Mouse (Mus musculus) limb, embryonic 13.5 days (tissue): ENCODE results near the gene Wdr34. TPM values are rescaled to one million over a fixed set of nuclear protein-coding genes. Genes with fewer than 3 reads are reported as not detected.

Experiments used
- ATAC-seq: fragments of 200-750 bp; cut with Nextera tagmentation; 2 replicates; pipeline ENCODE4 v1.8.0; 2017; ENCODE audit warnings: low read depth, moderate number of reproducible peaks, moderate TSS enrichment; ENCODE audit not compliant: low FRiP score
- H3K27ac ChIP-seq: fragments of 300-500 bp; sonication (generic); 2 replicates; pipeline ENCODE4 v1.5.1; 2015; ENCODE audit warnings: inconsistent platforms, mild to moderate bottlenecking, moderate library complexity
- H3K27me3 ChIP-seq: fragments of 300-500 bp; sonication (generic); 2 replicates; pipeline ENCODE4 v1.6.1; 2015; ENCODE audit warnings: mild to moderate bottlenecking, inconsistent platforms
- H3K36me3 ChIP-seq: fragments of 300-500 bp; sonication (generic); 2 replicates; pipeline ENCODE4 v1.6.1; 2015; ENCODE audit warnings: inconsistent platforms, mild to moderate bottlenecking, moderate library complexity
- H3K4me1 ChIP-seq: fragments of 300-500 bp; sonication (generic); 2 replicates; pipeline ENCODE4 v1.6.1; 2015; ENCODE audit warnings: inconsistent platforms
- H3K4me2 ChIP-seq: fragments of 300-500 bp; sonication (generic); replicated peaks from 2 replicates; pipeline ENCODE4 v1.6.1; 2015; ENCODE audit warnings: inconsistent platforms, mild to moderate bottlenecking, moderate library complexity
- H3K4me3 ChIP-seq: fragments of 300-500 bp; sonication (generic); 2 replicates; pipeline ENCODE4 v1.5.1; 2015; ENCODE audit warnings: moderate library complexity, mild to moderate bottlenecking, inconsistent platforms
- H3K9ac ChIP-seq: fragments of 300-500 bp; sonication (generic); 2 replicates; pipeline ENCODE4 v1.6.1; 2015; ENCODE audit warnings: mild to moderate bottlenecking, inconsistent platforms
- H3K9me3 ChIP-seq: fragments of 300-500 bp; sonication (generic); 2 replicates; pipeline ENCODE4 v1.6.1; 2016; ENCODE audit warnings: inconsistent platforms
- WGBS: fragments of 180-500 bp; shearing (Covaris S2); methylation state at CpG from one replicate; pipeline ENCODE4 v1.1.7; 2015; 5-methylcytosine and 5-hydroxymethylcytosine counted together
- polyA plus RNA-seq: library from polyadenylated mRNA; unstranded; fragments of >200 nt; fragmentation: Nextera tagmentation; extraction: Ambion mirVana; gene quantifications from 2 replicates; pipeline ENCODE4 v1.2.1, GENCODE M21; 2015

The Wdr34 gene
- polyA plus RNA-seq, result 40.4 and 42.5 TPM in 2 replicates

GRCm38 (mm10) chr2:30048699-30049388, at the start of gene Wdr34:
Gene Wdr34, minus strand, starts transcription at chr2:30048881.
- ATAC-seq, result peak; percentile 94
- H3K36me3 ChIP-seq, result peaks cover 16% of the 10 kb centered on the region
- 2% methylated on average over 54 of the region's 54 CpGs for WGBS

GRCm38 (mm10) chr2:30095882-30096527, 47.3 kb upstream of the Wdr34 start:
- 75% methylated on average over 2 of the region's 2 CpGs for WGBS
- Histone ChIP-seq H3K36me3 (peaks cover 59% of the 10 kb centered on the region), H3K9me3 (no peaks in the 10 kb centered on the region), H3K4me1 (peaks cover 19% of the 10 kb centered on the region), H3K9ac (0 out of 2 replicates have a peak overlapping the region, but pooled peaks have one; percentile 5), H3K4me3 (no peak overlapping the region), H3K4me2 (no peak overlapping the region), H3K27ac (no peak overlapping the region), H3K27me3 (no peaks in the 10 kb centered on the region)
- no peak for ATAC-seq

More at GRCm38 (mm10) chr2:30048699-30049388, at the start of gene Wdr34:
- Histone ChIP-seq H3K4me2 (peak within 1 kb of the TSS; percentile 71), H3K4me3 (peak within 1 kb of the TSS; percentile 79), H3K27me3 (no peaks in the 10 kb centered on the region), H3K9ac (peak within 1 kb of the TSS; percentile 73), H3K27ac (peak within 1 kb of the TSS; percentile 77), H3K9me3 (no peaks in the 10 kb centered on the region), H3K4me1 (peaks cover 11% of the 10 kb centered on the region; the same call in 1 of the 2 replicates)

GRCm38 (mm10) chr2:30094208-30094588, 45.5 kb upstream of the Wdr34 start:
- no peaks in the 10 kb centered on the region for H3K27me3 ChIP-seq
- H3K9ac ChIP-seq, result peak overlapping the region; percentile 69
- H3K27ac ChIP-seq, result peak overlapping the region; percentile 39; the same call in 1 of the 2 replicates
- ATAC-seq, result no peak
- H3K9me3 ChIP-seq, result no peaks in the 10 kb centered on the region
- WGBS, result 2% methylated on average over 13 of the region's 13 CpGs
- H3K36me3 ChIP-seq, result peaks cover 55% of the 10 kb centered on the region
- peak overlapping the region; percentile 80 for H3K4me2 ChIP-seq
- peak overlapping the region; percentile 68 for H3K4me3 ChIP-seq
- H3K4me1 ChIP-seq, result peaks cover 19% of the 10 kb centered on the region

GRCm38 (mm10) chr2:30093471-30094207, 45.0 kb upstream of the Wdr34 start, which contains the start of gene Zdhhc12:
Gene Zdhhc12, minus strand, starts transcription at chr2:30093648.
- Histone ChIP-seq H3K4me2 (peak within 1 kb of the TSS; percentile 80), H3K9me3 (no peaks in the 10 kb centered on the region), H3K4me1 (peaks cover 19% of the 10 kb centered on the region), H3K27me3 (no peaks in the 10 kb centered on the region), H3K27ac (peak within 1 kb of the TSS; percentile 52; the same call in 1 of the 2 replicates), H3K9ac (peak within 1 kb of the TSS; percentile 69), H3K36me3 (peaks cover 49% of the 10 kb centered on the region), H3K4me3 (peak within 1 kb of the TSS; percentile 68)
- ATAC-seq, result peak; percentile 98
- WGBS, result under 1% methylated on average over 51 of the region's 51 CpGs

- no peak for ATAC-seq
- H3K9me3 ChIP-seq, result no peaks in the 10 kb centered on the region
- peaks cover 19% of the 10 kb centered on the region for H3K4me1 ChIP-seq
- H3K27ac ChIP-seq, result no peak overlapping the region
- H3K4me3 ChIP-seq, result peak overlapping the region; percentile 68
- H3K4me2 ChIP-seq, result peak overlapping the region; percentile 80
- H3K27me3 ChIP-seq, result no peaks in the 10 kb centered on the region
- peak overlapping the region; percentile 69 for H3K9ac ChIP-seq
- H3K36me3 ChIP-seq, result peaks cover 40% of the 10 kb centered on the region
- WGBS, result 56% methylated on average over 6 of the region's 6 CpGs
Observed at GRCm38 (mm10) chr2:30092280-30092918, 43.7 kb upstream of the Wdr34 start.

- WGBS, result 92% methylated on average over 12 of the region's 12 CpGs
- Histone ChIP-seq H3K4me1 (peaks cover 19% of the 10 kb centered on the region), H3K27me3 (no peaks in the 10 kb centered on the region), H3K36me3 (peaks cover 38% of the 10 kb centered on the region), H3K27ac (no peak overlapping the region), H3K9ac (no peak overlapping the region), H3K9me3 (no peaks in the 10 kb centered on the region), H3K4me2 (no peak overlapping the region), H3K4me3 (no peak overlapping the region)
- no peak for ATAC-seq
Observed at GRCm38 (mm10) chr2:30091521-30091920, 42.8 kb upstream of the Wdr34 start.

- ATAC-seq, result no peak
- Histone ChIP-seq H3K27me3 (no peaks in the 10 kb centered on the region), H3K9me3 (no peaks in the 10 kb centered on the region), H3K27ac (no peak overlapping the region), H3K4me1 (peaks cover 10% of the 10 kb centered on the region), H3K4me3 (no peak overlapping the region), H3K36me3 (peaks cover 31% of the 10 kb centered on the region), H3K4me2 (no peak overlapping the region), H3K9ac (no peak overlapping the region)
- 92% methylated on average over 4 of the region's 4 CpGs for WGBS
Observed at GRCm38 (mm10) chr2:30087310-30087709, 38.6 kb upstream of the Wdr34 start.

GRCm38 (mm10) chr2:30084632-30085031, 36.0 kb upstream of the Wdr34 start:
- ATAC-seq, result peak; percentile 64
- no peaks in the 10 kb centered on the region for H3K27me3 ChIP-seq
- no peak overlapping the region for H3K27ac ChIP-seq
- H3K4me1 ChIP-seq, result peaks cover 10% of the 10 kb centered on the region
- no peaks in the 10 kb centered on the region for H3K9me3 ChIP-seq
- H3K4me3 ChIP-seq, result peak overlapping the region; percentile 22
- H3K4me2 ChIP-seq, result peak overlapping the region; percentile 58
- H3K9ac ChIP-seq, result peak overlapping the region; percentile 45; the same call in 1 of the 2 replicates
- WGBS, result 7% methylated on average over 12 of the region's 12 CpGs
- H3K36me3 ChIP-seq, result peaks cover 10% of the 10 kb centered on the region

GRCm38 (mm10) chr2:30084113-30084512, 35.4 kb upstream of the Wdr34 start:
- Histone ChIP-seq H3K9me3 (no peaks in the 10 kb centered on the region), H3K36me3 (peaks cover 10% of the 10 kb centered on the region), H3K27me3 (no peaks in the 10 kb centered on the region), H3K27ac (no peak overlapping the region), H3K4me2 (peak overlapping the region; percentile 58), H3K4me1 (peaks cover 10% of the 10 kb centered on the region), H3K4me3 (no peak overlapping the region), H3K9ac (peak overlapping the region; percentile 45; the same call in 1 of the 2 replicates)
- ATAC-seq, result no peak
- 34% methylated on average over 5 of the region's 5 CpGs for WGBS

- peaks cover 29% of the 10 kb centered on the region for H3K4me1 ChIP-seq
- H3K9me3 ChIP-seq, result no peaks in the 10 kb centered on the region
- WGBS, result 87% methylated on average over 15 of the region's 15 CpGs
- H3K27ac ChIP-seq, result no peak overlapping the region
- H3K9ac ChIP-seq, result no peak overlapping the region
- ATAC-seq, result no peak
- no peak overlapping the region for H3K4me3 ChIP-seq
- H3K27me3 ChIP-seq, result no peaks in the 10 kb centered on the region
- peaks cover 5% of the 10 kb centered on the region; the same call in 1 of the 2 replicates for H3K36me3 ChIP-seq
- no peak overlapping the region for H3K4me2 ChIP-seq
Observed at GRCm38 (mm10) chr2:30080181-30080800, 31.6 kb upstream of the Wdr34 start.

- 73% methylated on average over 4 of the region's 4 CpGs for WGBS
- no peaks in the 10 kb centered on the region for H3K27me3 ChIP-seq
- H3K9ac ChIP-seq, result peak overlapping the region; percentile 75
- H3K9me3 ChIP-seq, result no peaks in the 10 kb centered on the region
- H3K27ac ChIP-seq, result peak overlapping the region; percentile 86
- H3K36me3 ChIP-seq, result peaks cover 13% of the 10 kb centered on the region
- peaks cover 19% of the 10 kb centered on the region for H3K4me1 ChIP-seq
- H3K4me3 ChIP-seq, result peak overlapping the region; percentile 63
- ATAC-seq, result no peak
- H3K4me2 ChIP-seq, result peak overlapping the region; percentile 93
Observed at GRCm38 (mm10) chr2:30078760-30079159, 30.1 kb upstream of the Wdr34 start.
